Mouse (Mus musculus) midbrain, embryonic 15.5 days (tissue): Measurements from ENCODE around the gene Cyp17a1. TPM values are rescaled to one million over a fixed set of nuclear protein-coding genes. Genes with fewer than 3 reads are reported as not detected.

Source experiments
- ATAC-seq: fragments of 200-750 bp; cut with Nextera tagmentation; replicated peaks from 2 replicates; pipeline ENCODE4 v1.8.0; 2017; ENCODE audit warnings: moderate TSS enrichment
- H3K27ac ChIP-seq: fragments of 300-500 bp; sonication (generic); 2 replicates; pipeline ENCODE4 v1.5.1; 2015; ENCODE audit warnings: mild to moderate bottlenecking, inconsistent platforms
- H3K27me3 ChIP-seq: fragments of 300-500 bp; sonication (generic); replicated peaks from 2 replicates; pipeline ENCODE4 v1.6.1; 2015; ENCODE audit warnings: inconsistent platforms
- H3K36me3 ChIP-seq: fragments of 300-500 bp; sonication (generic); replicated peaks from 2 replicates; pipeline ENCODE4 v1.6.1; 2015; ENCODE audit warnings: inconsistent platforms
- H3K4me1 ChIP-seq: fragments of 300-500 bp; sonication (generic); 2 replicates; pipeline ENCODE4 v1.6.1; 2015; ENCODE audit warnings: inconsistent platforms
- H3K4me2 ChIP-seq: fragments of 300-500 bp; sonication (generic); 2 replicates; pipeline ENCODE4 v1.6.1; 2015; ENCODE audit warnings: inconsistent platforms, mild to moderate bottlenecking, moderate library complexity
- H3K4me3 ChIP-seq: fragments of 300-500 bp; sonication (generic); 2 replicates; pipeline ENCODE4 v1.5.1; 2015; ENCODE audit warnings: mild to moderate bottlenecking, inconsistent platforms
- H3K9ac ChIP-seq: fragments of 300-500 bp; sonication (generic); 2 replicates; pipeline ENCODE4 v1.6.1; 2015; ENCODE audit warnings: mild to moderate bottlenecking, inconsistent platforms
- H3K9me3 ChIP-seq: fragments of 300-500 bp; sonication (generic); 2 replicates; pipeline ENCODE4 v1.6.1; 2016; ENCODE audit warnings: inconsistent platforms
- WGBS: fragments of 180-500 bp; shearing (Covaris S2); methylation state at CpG from one replicate; pipeline ENCODE4 v1.1.7; 2015; ENCODE audit warnings: mixed read lengths; 5-methylcytosine and 5-hydroxymethylcytosine counted together
- polyA plus RNA-seq: library from polyadenylated mRNA; unstranded; fragments of >200 nt; fragmentation: Nextera tagmentation; extraction: Ambion mirVana; gene quantifications from 2 replicates; pipeline ENCODE4 v1.2.1, GENCODE M21; 2015

Gene Cyp17a1
- polyA plus RNA-seq, 1 experiment from 2014 or later: not detected

GRCm38 (mm10) chr19:46665474-46665873, 7.5 kb downstream of the Cyp17a1 start:
- 40% methylated on average over 7 of the region's 7 CpGs for WGBS
- no peak for ATAC-seq
- Histone ChIP-seq H3K9ac (no peak overlapping the region), H3K4me2 (no peak overlapping the region), H3K27ac (no peak overlapping the region), H3K4me3 (no peak overlapping the region), H3K27me3 (no peaks in the 10 kb centered on the region), H3K36me3 (no peaks in the 10 kb centered on the region), H3K4me1 (peaks cover 7% of the 10 kb centered on the region), H3K9me3 (no peaks in the 10 kb centered on the region)

GRCm38 (mm10) chr19:46662784-46663183, 10.2 kb downstream of the Cyp17a1 start:
- no peak overlapping the region for H3K27ac ChIP-seq
- H3K4me2 ChIP-seq: no peak overlapping the region
- H3K4me1 ChIP-seq: peaks cover 7% of the 10 kb centered on the region
- no peaks in the 10 kb centered on the region for H3K36me3 ChIP-seq
- WGBS: 87% methylated on average over 6 of the region's 6 CpGs
- H3K4me3 ChIP-seq: no peak overlapping the region
- H3K9ac ChIP-seq: no peak overlapping the region
- H3K27me3 ChIP-seq: no peaks in the 10 kb centered on the region
- no peaks in the 10 kb centered on the region for H3K9me3 ChIP-seq
- ATAC-seq: no peak

DNA sequence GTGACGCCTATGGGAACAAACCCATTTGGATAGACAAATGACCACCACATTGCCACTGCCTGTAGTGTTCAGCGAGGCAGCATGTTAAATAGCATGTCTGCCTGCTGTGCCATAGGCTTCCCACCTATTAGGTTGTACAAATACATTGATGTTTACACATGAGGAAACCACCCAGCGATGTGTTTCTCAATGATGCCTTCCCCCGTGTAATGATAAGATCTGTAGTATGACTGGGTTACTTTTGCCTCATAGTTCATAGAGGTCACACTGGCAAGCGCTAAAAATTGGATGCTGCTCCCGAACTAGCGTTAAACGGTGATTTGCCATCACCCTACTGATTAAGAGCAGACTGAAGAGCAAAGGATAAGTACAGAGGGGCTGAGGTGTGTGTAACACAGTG, 10.8 kb downstream of the Cyp17a1 start:
- no peak overlapping the region for H3K9ac ChIP-seq
- no peak overlapping the region for H3K27ac ChIP-seq
- H3K4me3 ChIP-seq: no peak overlapping the region
- no peak for ATAC-seq
- peaks cover 7% of the 10 kb centered on the region for H3K4me1 ChIP-seq
- no peaks in the 10 kb centered on the region for H3K9me3 ChIP-seq
- H3K36me3 ChIP-seq: 0 out of 2 replicates have a peak, but pooled peaks cover 2% of the 10 kb centered on the region
- WGBS: 88% methylated on average over 8 of the region's 8 CpGs
- no peaks in the 10 kb centered on the region for H3K27me3 ChIP-seq
- no peak overlapping the region for H3K4me2 ChIP-seq

GRCm38 (mm10) chr19:46661511-46661910, 11.5 kb downstream of the Cyp17a1 start:
- H3K9me3 ChIP-seq: no peaks in the 10 kb centered on the region
- 70% methylated on average over 4 of the region's 4 CpGs for WGBS
- H3K4me1 ChIP-seq: peaks cover 7% of the 10 kb centered on the region
- H3K4me2 ChIP-seq: no peak overlapping the region
- H3K9ac ChIP-seq: no peak overlapping the region
- 0 out of 2 replicates have a peak, but pooled peaks cover 4% of the 10 kb centered on the region for H3K36me3 ChIP-seq
- H3K27ac ChIP-seq: no peak overlapping the region
- no peak overlapping the region for H3K4me3 ChIP-seq
- no peak for ATAC-seq
- H3K27me3 ChIP-seq: no peaks in the 10 kb centered on the region

GRCm38 (mm10) chr19:46658851-46659250, 14.1 kb downstream of the Cyp17a1 start:
- 87% methylated on average over 9 of the region's 9 CpGs for WGBS
- H3K4me2 ChIP-seq: no peak overlapping the region
- no peak overlapping the region for H3K9ac ChIP-seq
- H3K9me3 ChIP-seq: no peaks in the 10 kb centered on the region
- no peaks in the 10 kb centered on the region for H3K4me1 ChIP-seq
- ATAC-seq: no peak
- H3K27ac ChIP-seq: no peak overlapping the region
- H3K27me3 ChIP-seq: no peaks in the 10 kb centered on the region
- no peak overlapping the region for H3K4me3 ChIP-seq
- H3K36me3 ChIP-seq: peaks cover 23% of the 10 kb centered on the region

- ATAC-seq: no peak
- 96% methylated on average over 7 of the region's 7 CpGs for WGBS
Measured at GRCm38 (mm10) chr19:46658348-46658747, 14.6 kb downstream of the Cyp17a1 start.

GRCm38 (mm10) chr19:46657339-46658020, 15.5 kb downstream of the Cyp17a1 start:
- WGBS: 91% methylated on average over 3 of the region's 3 CpGs
- H3K4me2 ChIP-seq: no peak overlapping the region
- ATAC-seq: no peak
- no peak overlapping the region for H3K4me3 ChIP-seq
- no peaks in the 10 kb centered on the region for H3K9me3 ChIP-seq
- H3K4me1 ChIP-seq: no peaks in the 10 kb centered on the region
- H3K36me3 ChIP-seq: peaks cover 34% of the 10 kb centered on the region
- no peaks in the 10 kb centered on the region for H3K27me3 ChIP-seq
- no peak overlapping the region for H3K9ac ChIP-seq
- no peak overlapping the region for H3K27ac ChIP-seq

More at GRCm38 (mm10) chr19:46658348-46658747, 14.6 kb downstream of the Cyp17a1 start:
- Histone ChIP-seq H3K9ac (no peak overlapping the region), H3K27ac (no peak overlapping the region), H3K9me3 (no peaks in the 10 kb centered on the region), H3K27me3 (no peaks in the 10 kb centered on the region), H3K4me3 (no peak overlapping the region), H3K36me3 (peaks cover 28% of the 10 kb centered on the region), H3K4me2 (no peak overlapping the region), H3K4me1 (no peaks in the 10 kb centered on the region)

DNA sequence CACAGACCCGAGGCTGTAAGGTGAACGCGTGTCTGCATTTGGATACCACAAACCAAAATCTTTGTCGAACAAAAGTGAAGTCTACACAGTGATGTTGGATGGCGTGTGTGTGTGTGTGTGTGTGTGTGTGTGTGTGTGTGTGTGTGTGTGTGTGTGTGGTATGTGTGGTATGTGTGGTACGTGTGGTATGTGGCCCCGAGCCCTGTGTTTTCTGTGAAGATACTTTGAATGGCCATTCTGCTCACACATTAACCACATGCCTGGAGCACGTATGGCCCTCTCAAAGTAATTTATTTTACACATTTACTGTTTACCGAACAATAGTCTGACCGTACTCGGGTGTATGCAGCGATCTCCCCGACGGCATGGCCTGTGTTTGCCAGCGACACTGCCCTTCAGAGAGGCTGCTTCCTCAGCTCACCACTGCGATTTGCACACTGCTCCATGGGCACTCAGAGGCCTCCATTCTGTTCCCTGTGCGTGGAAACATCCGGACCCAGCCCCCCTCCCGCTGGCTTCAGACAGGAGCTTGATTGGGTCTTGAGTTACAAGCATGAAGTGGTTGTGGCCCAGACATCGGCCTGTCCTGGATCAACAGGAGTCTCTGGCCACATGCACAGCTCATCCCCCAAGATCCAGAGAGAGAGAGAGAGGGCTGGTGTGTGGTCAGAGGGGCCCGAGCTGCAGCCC, 16.7 kb downstream of the Cyp17a1 start:
- Histone ChIP-seq H3K9ac (no peak overlapping the region), H3K4me2 (no peak overlapping the region), H3K4me1 (no peaks in the 10 kb centered on the region), H3K9me3 (no peaks in the 10 kb centered on the region), H3K27me3 (no peaks in the 10 kb centered on the region), H3K4me3 (no peak overlapping the region), H3K36me3 (peaks cover 40% of the 10 kb centered on the region), H3K27ac (no peak overlapping the region)
- ATAC-seq: no peak
- WGBS: 95% methylated on average over 21 of the region's 21 CpGs

GRCm38 (mm10) chr19:46655626-46656025, 17.3 kb downstream of the Cyp17a1 start:
- Histone ChIP-seq H3K27ac (no peak overlapping the region), H3K36me3 (peaks cover 40% of the 10 kb centered on the region)

GRCm38 (mm10) chr19:46653616-46654235, 19.2 kb downstream of the Cyp17a1 start:
- no peak overlapping the region for H3K4me2 ChIP-seq
- 96% methylated on average over 14 of the region's 14 CpGs for WGBS
- no peak for ATAC-seq
- H3K4me1 ChIP-seq: no peaks in the 10 kb centered on the region
- H3K36me3 ChIP-seq: peaks cover 40% of the 10 kb centered on the region
- no peaks in the 10 kb centered on the region for H3K9me3 ChIP-seq
- H3K27ac ChIP-seq: no peak overlapping the region
- H3K27me3 ChIP-seq: no peaks in the 10 kb centered on the region
- H3K4me3 ChIP-seq: no peak overlapping the region
- no peak overlapping the region for H3K9ac ChIP-seq

More at GRCm38 (mm10) chr19:46655626-46656025, 17.3 kb downstream of the Cyp17a1 start:
- H3K4me2 ChIP-seq: no peak overlapping the region
- ATAC-seq: no peak
- 95% methylated on average over 10 of the region's 10 CpGs for WGBS
- no peaks in the 10 kb centered on the region for H3K27me3 ChIP-seq
- H3K9me3 ChIP-seq: no peaks in the 10 kb centered on the region
- no peaks in the 10 kb centered on the region for H3K4me1 ChIP-seq
- no peak overlapping the region for H3K9ac ChIP-seq
- H3K4me3 ChIP-seq: no peak overlapping the region

- H3K4me1 ChIP-seq: no peaks in the 10 kb centered on the region
- H3K9ac ChIP-seq: no peak overlapping the region
- H3K4me2 ChIP-seq: no peak overlapping the region
- peaks cover 40% of the 10 kb centered on the region for H3K36me3 ChIP-seq
- H3K27me3 ChIP-seq: no peaks in the 10 kb centered on the region
- H3K9me3 ChIP-seq: no peaks in the 10 kb centered on the region
- WGBS: 85% methylated on average over 5 of the region's 5 CpGs
- no peak overlapping the region for H3K27ac ChIP-seq
- ATAC-seq: no peak
- no peak overlapping the region for H3K4me3 ChIP-seq
Measured at GRCm38 (mm10) chr19:46653188-46653587, 19.8 kb downstream of the Cyp17a1 start.

DNA sequence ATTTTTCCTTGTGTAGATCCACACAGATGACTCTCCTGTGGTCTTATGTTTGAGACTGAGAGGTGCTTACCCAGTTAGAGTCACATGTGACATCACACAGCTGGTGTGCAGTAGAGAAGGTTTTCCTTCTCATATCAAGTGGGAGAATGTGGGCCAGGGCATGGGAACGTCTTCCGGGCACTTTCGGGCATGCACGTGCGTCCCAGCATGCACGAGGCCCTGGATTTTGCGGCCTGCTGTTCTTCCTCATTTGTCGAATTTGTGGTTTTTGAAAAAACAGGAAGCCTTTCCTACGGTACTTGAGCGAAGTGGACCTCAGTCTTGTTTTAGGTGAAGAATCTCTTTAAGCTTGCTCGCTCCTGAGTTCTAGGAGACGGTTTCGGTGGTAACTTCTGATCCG, 24.4 kb downstream of the Cyp17a1 start:
- WGBS: 95% methylated on average over 14 of the region's 14 CpGs
- Histone ChIP-seq H3K9me3 (no peaks in the 10 kb centered on the region), H3K27me3 (no peaks in the 10 kb centered on the region), H3K4me1 (peaks cover 23% of the 10 kb centered on the region), H3K36me3 (peaks cover 14% of the 10 kb centered on the region), H3K27ac (no peak overlapping the region), H3K4me2 (no peak overlapping the region), H3K4me3 (no peak overlapping the region), H3K9ac (no peak overlapping the region)
- no peak for ATAC-seq
